Mouse (Mus musculus) heart, postnatal 25 days (tissue): ENCODE measurements around the gene Atp10a. TPM values are rescaled to one million over a fixed set of nuclear protein-coding genes. Genes with fewer than 3 reads are reported as not detected.

ENCODE experiments used
- DNase-seq: peaks from one replicate; pipeline ENCODE4 v3.0.0; 2022; ENCODE audit warnings: low spot score
- intact Hi-C: fragments of 180-260 bp; cut with DNase I; formaldehyde crosslinking; loops from one replicate; pipeline ENCODE4 v1.15.1; 2025
- total RNA-seq, 2 experiments: library from RNA; stranded (reverse); gene quantifications; 2 replicates each; pipeline ENCODE4 v1.2.3; 2021

Atp10a gene
- total RNA-seq, result 1 to 10 TPM; 1.5 to 2.4 TPM

DNA sequence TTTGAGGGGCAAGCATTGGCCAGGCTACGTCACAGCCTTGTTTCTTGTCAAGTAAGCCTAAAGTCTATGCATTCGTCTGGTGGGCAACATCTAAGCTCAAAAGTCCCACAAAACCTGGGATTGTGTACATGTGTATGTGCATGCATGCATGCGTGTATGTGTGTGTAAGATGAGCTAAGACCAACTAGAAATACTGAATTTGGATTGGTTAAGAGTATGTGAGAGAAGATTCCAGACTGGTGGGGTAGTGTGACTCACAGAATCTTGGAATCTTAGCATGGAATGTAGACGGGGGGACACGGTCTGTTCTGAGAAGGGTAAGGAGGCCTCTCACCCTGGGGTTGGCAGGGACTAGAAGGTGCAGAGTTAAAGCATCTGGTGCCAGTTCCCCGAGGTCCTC is at the start of gene Atp10a:
Gene Atp10a, plus strand, starts transcription at position 301 of the 400 bp plus-strand sequence.
- intact Hi-C loops, result no loop called here
- DNase-seq, result no peak

DNA sequence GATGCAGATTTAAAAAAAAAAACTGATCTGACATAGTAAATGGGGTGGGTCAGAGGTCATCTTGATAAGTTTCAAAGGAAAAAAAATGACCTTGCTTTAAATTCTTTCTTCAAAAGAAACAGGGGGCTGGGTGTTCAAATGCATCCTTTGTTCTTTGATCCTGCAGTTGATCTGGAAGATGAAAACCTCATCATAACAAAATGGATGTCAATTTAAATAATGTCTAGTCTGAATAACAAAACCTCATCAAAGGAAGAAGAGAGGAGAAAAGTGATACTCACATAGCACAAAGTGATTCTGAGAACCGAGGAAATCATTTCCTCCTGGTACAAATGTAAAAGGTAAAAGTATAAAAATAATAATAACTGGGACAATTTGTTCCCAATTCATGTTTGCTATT is 37.9 kb upstream of the Atp10a start:
- DNase-seq, result no peak
- intact Hi-C loops, result no loop called here

DNA sequence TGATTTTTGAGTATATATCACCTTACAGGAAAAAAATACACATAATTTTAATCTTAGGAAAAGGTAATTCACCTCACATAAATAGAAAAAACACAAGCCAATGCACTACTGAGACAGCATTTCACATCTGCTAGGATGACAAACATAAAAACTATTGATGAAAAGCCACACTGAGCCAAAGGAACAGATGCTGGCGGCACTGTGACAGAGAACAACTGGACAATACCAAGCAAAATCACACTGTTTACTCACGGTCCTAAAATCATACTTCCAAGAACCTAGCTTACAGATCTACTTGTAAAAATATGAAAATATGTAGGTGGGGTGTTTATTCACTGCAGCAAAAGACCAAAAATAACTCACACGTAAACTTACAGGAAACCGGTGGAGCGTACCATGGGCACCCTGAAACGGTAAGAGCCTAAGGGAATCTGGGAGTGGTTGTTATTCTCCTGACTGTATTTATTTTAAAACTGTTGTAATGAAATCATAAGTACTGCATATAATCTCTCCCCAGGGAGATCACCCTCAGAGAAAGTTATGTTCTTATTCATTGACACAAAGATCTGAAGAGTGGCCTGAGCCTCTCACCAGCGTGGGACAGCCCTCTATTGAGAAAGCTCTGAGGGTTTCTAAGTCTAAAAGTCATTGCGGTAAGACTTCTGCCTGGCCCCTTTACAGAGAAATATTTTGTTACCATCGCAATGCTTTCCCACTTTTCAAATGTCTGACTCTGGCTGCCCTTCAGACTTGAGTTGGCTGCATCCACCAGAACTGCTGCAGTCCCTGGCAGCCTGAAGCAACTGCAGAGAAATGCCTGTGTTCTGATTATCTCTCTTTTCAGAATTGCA is 29.4 kb upstream of the Atp10a start:
- DNase-seq, result peak; percentile 31
- intact Hi-C loops, result no loop called here

DNA sequence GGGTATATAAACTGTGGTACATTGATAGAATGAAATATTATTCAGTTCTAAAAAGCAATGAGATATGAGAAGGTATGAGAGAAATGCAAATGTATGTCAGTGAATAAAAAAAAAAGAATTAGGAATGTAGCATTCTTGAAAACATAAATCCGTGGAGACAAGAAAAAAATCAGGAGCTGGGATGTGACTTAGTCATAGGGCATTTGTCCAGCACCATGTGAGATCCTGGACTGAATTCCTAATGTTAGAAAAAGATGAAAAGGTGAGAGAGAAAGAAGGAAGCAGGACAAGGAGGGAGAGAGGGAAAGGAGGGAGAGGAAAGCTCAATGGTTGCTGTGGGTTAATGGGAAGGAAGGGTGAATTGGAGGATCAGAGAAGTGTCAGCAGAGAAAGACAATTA is 28.6 kb upstream of the Atp10a start:
- intact Hi-C loops, result no loop called here
- no peak for DNase-seq

DNA sequence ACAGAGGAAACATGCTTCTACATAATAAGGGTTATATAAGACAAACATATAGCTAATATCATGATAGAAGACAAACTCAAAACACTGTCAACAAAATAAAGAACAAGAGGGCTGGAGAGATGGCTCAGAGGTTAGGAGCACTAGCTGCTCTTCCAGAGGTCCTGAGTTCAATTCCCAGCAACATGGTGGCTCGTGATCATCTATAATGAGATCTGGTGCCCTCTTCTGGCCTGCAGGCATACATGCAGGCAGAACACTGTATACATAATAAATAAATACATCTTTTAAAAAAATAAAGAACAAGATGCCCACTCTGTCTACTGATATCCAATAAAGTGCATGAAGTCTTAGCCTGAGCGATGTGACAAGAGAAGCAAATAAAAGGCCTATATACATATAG is 26.7 kb upstream of the Atp10a start:
- no peak for DNase-seq
- intact Hi-C loops, result no loop called here

DNA sequence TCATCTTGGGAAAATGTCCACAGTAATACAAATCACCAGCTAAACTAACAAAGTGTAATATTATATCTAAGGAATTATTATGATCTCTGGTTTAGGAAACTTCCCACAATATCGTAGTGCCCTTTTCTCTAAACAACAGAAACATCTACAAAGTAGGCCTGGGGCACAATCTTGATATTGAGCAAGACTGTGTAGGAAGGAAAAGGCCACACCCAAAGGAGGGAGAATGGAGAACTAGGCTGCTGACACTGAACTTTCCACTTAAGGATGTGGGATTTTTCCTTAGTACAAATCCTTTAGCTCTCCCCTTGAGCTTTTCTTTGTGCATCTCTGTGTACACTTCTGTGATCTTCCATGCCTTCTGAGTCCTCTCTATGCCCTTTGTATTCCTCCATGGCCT is 22.3 kb upstream of the Atp10a start:
- intact Hi-C loops, result no loop called here

DNA sequence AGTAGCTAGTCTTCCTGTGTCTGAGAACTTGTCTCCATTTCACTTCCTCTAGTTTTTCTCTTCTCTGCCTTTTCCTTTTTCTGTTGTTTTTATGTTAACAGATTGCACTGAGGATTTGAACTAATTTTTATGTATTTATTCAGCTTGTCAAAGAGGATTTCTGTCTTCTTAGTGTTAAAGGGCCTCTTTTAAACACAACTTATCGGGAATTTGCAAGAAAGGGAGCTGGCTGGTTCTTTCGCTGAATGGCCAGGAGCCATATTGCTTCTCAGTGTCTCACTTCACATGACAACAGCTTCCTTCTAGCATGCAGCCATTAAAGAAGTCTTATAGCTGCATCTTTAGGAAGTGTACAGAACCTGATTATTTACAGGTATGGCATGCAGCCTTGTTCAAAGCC is 16.3 kb upstream of the Atp10a start:
- intact Hi-C loops, result no loop called here
- no peak for DNase-seq

More for the DNA sequence above, 22.3 kb upstream of the Atp10a start:
- DNase-seq, result no peak

DNA sequence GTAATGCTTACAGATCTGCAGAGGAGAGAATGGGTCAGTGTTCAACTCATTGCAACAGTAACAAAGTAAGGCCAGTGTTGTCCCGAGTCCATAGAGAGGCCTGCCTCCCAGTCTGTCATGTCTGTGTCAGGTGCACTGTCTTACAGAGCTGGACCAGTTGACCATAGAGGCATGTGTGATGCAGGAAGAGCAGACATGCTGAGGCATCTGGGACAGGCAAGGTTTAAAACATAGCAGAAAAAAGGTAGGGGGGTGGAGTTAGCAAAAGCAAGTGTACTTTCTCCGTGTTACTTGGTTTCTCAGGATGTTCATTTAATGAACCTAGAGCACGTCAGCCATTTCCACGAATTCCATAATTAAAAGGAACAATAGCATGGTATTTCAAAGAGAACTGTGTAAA is 15.5 kb upstream of the Atp10a start:
- intact Hi-C loops, result no loop called here
- no peak for DNase-seq

DNA sequence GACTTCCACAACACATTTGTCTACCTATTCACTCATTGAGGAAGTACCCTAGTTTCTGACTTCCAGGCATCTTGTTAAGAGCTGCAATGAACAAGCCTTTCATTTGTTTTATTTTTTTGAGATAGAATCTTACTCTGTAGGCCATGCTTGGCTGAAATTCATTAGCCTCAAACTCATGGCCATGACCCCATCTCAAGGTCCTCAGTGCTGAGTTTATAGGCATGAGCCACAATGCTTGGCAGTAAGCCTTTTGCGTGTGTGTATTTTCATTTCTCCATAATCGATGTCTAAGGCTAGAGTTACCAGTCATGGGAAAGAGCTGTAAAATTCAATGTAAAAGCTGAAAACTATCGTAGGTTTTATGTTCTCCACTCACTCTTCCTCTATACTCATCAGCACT is 14.1 kb upstream of the Atp10a start:
- intact Hi-C loops, result no loop called here
- DNase-seq, result no peak

DNA sequence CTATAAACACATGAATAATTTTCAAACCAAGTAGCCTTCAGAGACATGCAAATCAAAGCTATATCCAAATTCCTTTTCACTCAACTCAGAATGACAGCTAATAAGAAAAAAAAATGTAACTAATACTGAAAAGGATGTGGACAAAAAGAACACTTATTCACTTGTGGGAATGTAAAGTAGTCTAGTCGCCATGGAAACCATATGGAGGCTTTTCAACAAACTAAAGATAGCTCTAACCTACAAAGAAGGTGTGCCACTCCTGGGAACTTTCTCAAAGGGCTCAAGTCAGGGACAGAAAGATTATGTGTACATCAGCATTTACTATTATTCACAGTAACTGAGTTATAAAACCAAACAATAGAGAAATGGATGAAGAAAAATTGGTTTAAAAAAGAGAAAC is 8.6 kb upstream of the Atp10a start:
- DNase-seq, result no peak
- intact Hi-C loops, result no loop called here

DNA sequence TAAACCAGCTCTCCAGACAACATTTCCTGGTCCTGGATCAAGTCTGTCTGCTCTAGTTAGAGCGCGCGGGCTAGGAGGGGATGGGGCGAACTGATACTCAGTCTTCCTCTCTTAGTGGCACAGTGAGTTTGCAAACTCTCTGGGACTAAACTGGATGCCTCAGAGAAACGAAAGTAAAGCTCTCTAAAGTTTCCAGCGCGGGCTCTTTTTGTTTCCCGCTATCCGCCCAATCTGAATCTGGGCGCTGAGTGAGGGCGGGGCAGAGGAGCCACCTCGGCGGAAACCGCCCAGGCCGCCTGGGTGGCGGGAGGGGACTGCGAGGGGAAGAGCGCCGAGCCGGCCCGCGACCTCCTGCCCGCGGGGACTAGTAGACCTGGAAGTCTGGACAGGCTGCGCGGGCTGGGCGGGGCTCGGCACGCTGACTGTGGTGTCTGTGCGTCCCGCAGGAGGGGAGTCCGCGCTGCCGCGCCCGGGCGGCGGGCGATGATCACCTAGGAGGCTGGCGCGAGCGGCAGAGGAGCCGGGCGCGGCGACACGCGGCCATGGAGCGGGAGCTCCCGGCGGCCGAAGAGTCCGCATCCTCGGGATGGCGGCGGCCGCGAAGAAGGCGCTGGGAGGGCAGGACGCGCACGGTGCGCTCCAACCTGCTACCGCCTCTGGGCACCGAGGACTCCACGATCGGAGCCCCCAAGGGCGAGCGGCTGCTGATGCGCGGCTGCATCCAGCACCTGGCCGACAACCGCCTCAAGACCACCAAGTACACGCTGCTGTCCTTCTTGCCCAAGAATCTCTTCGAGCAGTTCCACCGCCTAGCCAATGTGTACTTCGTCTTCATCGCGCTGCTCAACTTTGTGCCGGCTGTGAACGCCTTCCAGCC is 2.2 kb downstream of the Atp10a start:
- intact Hi-C loops, result no loop called here
- DNase-seq, result peak; percentile 48

DNA sequence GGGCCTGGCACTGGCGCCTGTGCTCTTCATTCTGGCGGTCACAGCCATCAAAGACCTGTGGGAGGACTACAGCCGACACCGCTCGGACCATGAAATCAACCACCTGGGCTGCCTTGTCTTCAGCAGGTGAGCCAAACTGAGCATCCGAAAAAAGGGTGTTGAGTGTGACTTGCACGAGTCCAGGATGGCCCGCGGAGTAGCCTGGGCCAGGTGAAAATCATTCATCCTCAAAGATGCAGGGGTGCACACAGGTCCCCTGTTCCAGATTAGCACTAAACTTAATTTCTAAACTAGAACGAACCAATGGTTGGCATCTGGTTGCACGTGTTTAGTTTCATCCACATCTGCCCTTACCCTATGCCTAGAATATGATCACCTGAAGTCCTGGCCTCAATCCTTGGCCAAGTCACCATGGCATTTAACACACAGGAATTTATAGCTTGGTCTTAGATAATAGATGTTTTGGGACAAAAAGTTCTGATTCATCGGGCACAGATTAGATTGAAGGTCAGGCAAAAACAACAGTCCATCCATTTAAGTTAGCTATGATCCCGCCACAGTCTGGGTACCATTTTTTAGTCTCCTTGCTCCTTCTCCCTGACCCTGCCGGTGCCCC is 2.9 kb downstream of the Atp10a start:
- intact Hi-C loops, result no loop called here
- DNase-seq, result no peak

DNA sequence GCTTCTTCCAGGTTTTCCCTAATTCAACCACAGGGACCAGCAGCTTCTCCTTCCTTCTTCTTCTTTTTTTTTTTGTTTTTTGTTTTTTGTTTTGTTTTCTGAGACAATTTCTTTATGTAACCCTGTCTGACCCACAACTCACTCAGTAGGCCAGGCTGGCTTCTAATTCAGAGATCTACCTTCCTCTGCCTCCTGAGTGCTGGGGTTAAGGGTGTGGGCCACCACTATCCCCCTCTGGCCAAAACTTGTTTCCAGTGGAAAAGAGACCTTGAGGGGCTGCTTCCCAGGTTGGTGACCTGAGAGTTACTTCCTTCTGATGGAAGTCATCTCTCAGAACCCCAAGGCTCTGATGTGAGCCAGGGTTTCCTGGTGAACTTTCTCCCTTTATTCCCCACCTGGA is 4.1 kb downstream of the Atp10a start:
- no peak for DNase-seq
- intact Hi-C loops, result no loop called here

DNA sequence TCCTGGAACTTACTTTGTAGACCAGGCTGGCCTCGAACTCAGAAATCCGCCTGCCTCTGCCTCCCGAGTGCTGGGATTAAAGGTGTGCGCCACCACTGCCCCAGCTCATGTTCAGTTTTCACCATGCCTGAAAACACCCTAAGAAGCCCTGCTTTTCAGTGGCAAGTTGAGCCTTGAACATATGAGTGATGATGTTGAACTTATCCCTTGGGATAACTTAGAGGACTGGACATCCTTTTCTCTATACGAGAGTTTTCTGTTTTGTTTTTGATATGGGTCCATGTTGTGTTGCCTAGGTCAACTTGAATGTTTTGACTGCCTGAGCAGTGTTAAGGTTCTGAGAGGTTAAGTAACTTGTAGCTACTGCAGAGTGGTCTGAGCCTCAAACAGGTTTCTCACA is 4.7 kb downstream of the Atp10a start:
- intact Hi-C loops, result no loop called here
- no peak for DNase-seq

DNA sequence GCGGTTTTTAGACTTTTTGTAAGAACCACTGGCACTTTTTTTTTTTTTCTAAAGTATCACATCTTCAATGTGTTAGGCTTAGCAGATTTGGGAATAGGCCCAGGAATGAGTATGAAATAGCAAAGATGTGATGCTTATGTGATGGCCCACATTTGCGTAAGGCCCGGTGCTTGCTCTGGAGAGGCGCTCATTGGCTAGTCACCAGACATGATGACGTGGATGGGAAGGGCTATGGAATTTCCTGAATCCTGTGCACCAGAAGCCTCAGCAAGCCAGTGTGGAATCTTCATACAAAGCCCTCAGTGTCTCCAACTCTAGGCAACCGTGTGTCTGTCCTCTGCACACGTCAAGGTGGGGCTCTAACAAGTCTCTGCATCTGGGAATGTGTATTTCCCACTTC is 5.1 kb downstream of the Atp10a start:
- intact Hi-C loops, result no loop called here
- no peak for DNase-seq

DNA sequence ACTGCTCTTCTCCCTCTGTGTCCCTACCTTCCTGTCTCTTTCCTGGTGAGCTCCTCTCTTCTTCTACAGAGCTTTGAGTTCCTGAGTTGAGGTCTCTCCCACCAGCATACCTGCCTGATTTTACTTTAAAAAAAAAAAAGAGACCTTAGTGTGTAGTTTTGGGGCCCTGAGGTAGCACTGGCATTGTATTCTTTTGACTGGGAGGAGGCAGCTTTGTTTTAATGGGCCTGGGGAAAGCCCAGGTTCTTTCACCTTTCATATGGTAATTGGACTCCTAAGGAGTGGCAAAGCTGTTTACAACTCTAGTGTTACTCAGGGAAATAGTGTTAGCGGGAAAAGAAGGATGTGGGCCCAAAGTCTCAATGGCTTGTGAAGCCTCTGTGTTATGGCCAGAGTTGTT is 12.7 kb downstream of the Atp10a start:
- intact Hi-C loops, result no loop called here
- DNase-seq, result no peak

DNA sequence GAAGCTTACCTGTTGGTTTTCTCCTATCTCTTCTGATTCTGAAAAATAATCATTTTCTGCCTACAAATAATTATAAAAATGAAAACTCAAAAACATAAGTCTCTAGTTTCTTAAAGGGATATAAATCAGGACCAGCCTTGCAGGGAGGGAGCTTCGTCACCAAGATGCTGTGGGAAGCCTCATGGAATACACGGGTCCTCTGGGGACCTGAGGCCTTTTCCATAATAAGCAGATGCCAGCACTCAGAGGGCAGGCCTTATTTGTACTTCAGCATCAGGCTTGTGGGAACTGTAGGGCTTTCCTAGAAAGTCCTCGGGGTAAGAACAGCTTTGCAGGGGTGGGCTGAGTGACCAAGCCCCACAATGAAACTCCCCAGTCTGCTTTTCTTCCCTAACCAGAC is 20.1 kb downstream of the Atp10a start:
- intact Hi-C loops, result no loop called here
- DNase-seq, result no peak

DNA sequence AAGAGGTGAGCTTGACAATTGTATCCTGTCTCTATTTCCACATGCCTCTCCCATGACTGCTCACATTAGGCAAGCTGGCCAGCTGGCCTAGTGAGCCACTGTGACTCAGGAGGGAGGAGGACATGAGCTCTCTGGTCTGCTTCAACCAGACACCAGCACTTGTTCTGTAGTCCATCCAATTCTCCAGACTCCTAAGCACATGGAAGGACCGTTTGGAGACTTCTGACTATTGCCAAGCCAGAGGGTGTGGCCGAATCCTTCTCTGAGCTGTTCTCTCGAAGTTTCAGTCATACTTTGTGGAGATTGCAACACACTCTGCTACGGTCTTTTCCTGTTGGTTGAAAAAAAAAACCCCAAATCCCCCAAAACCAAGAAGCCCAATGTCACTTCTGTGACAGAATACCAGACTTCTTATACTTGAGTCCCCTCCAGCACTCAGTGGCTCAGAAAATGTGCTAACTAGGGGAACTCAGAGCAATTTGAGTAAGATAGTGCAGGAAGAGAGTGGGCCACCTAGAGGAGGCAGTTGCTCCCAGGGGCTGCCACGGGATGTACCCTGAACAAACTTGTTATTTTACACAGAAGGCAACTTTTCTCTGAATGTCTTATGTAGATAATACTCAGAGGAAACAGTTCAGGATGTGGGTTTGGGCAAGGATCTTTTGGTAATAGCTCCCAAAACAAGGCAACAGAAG is 21.3 kb downstream of the Atp10a start:
- DNase-seq, result peak; percentile 67
- intact Hi-C loops, result no loop called here

DNA sequence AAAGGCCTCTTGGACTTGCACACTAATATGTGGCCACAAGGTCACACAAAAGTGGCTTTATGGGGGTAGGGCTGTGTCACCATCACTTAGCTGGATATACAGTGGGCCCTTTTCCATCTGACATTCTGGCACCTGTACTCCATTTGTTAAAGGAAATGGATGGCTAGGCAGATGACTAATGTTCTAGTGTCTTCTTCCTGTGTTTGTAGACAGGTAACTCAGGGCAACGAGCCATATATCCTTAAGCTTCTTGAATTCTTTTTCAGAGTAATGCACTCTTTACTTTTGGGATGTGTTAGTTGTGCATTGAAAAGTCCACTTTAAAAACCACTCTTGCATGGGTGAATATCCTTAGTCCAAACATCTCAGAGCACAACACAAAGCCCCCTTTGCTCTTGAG is 30.0 kb downstream of the Atp10a start:
- intact Hi-C loops, result no loop called here
- no peak for DNase-seq

DNA sequence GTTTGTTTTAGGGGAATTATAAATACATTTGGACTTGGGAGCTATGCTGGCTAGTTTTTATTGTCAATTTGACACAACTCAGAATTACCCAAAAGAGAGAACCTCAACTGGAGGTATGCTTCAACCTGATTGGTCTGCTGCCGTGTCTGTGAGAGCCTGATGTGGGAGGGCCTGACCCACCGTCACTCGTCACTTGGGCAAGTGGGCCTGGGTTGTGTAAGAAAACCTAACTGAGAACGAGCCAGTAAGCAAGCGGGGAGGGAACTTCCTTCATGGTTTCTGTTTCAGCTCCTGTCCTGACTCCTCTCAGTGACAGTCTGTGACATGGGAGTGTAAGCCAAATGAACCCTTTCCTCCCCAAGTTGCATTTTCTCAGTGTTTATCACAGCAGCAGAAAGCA is 30.6 kb downstream of the Atp10a start:
- DNase-seq, result no peak
- intact Hi-C loops, result no loop called here
